Mouse (Mus musculus) liver, postnatal 0 days (tissue): Measurements from ENCODE around the gene Gm13271. TPM values are rescaled to one million over a fixed set of nuclear protein-coding genes. Genes with fewer than 3 reads are reported as not detected.
"Not testable (repeated sequence)": the region's sequence is repeated elsewhere in the genome, so short reads cannot be mapped to it uniquely, and the experiment has no call there.

Source experiments
- ATAC-seq: fragments of 200-750 bp; cut with Nextera tagmentation; 2 replicates; pipeline ENCODE4 v1.8.0; 2017; ENCODE audit warnings: mild to moderate bottlenecking, moderate library complexity
- DNase-seq: peaks from one replicate; pipeline ENCODE4 v3.0.0-alpha.2; 2016
- H3K27ac ChIP-seq: fragments of 300-500 bp; sonication (generic); 2 replicates; pipeline ENCODE4 v1.5.1; 2014; ENCODE audit warnings: antibody characterized with exemption, moderate library complexity, mild to moderate bottlenecking, low read depth
- H3K27me3 ChIP-seq: fragments of 300-500 bp; sonication (generic); 2 replicates; pipeline ENCODE4 v1.6.1; 2014; ENCODE audit warnings: low read length, control low read depth, mixed read lengths; ENCODE audit not compliant: insufficient read depth
- H3K36me3 ChIP-seq: fragments of 300-500 bp; sonication (generic); replicated peaks from 2 replicates; pipeline ENCODE4 v1.6.1; 2014; ENCODE audit warnings: mild to moderate bottlenecking, control low read depth, low read length, moderate library complexity, mixed read lengths; ENCODE audit not compliant: insufficient read depth
- H3K4me1 ChIP-seq: fragments of 300-500 bp; sonication (generic); 2 replicates; pipeline ENCODE4 v1.6.1; 2014; ENCODE audit warnings: antibody characterized with exemption, mild to moderate bottlenecking, control low read depth; ENCODE audit not compliant: insufficient read depth
- H3K4me2 ChIP-seq: fragments of 300-500 bp; sonication (generic); 2 replicates; pipeline ENCODE4 v1.6.1; 2014; ENCODE audit warnings: low read depth, mild to moderate bottlenecking, low read length, moderate library complexity, mixed read lengths
- H3K4me3 ChIP-seq: fragments of 300-500 bp; sonication (generic); 2 replicates; pipeline ENCODE4 v1.5.1; 2014; ENCODE audit warnings: low read depth, low read length
- H3K9ac ChIP-seq: fragments of 300-500 bp; sonication (generic); replicated peaks from 2 replicates; pipeline ENCODE4 v1.6.1; 2014; ENCODE audit warnings: mild to moderate bottlenecking, moderate library complexity
- H3K9me3 ChIP-seq: fragments of 300-500 bp; sonication (generic); 2 replicates; pipeline ENCODE4 v1.6.1; 2016; ENCODE audit warnings: mild to moderate bottlenecking, control low read depth, low read length, mixed read lengths
- CTCF ChIP-seq: sonication (generic); IDR thresholded peaks from 2 replicates; pipeline ENCODE4 v1.5.1; 2016; ENCODE audit warnings: antibody characterized with exemption, low read depth
- WGBS: fragments of 180-500 bp; shearing (Covaris S2); extraction: QIAGEN DNeasy Blood & Tissue Kit; methylation state at CpG from one replicate; pipeline ENCODE4 v1.1.7; 2014; ENCODE audit not compliant: insufficient replicate concordance; 5-methylcytosine and 5-hydroxymethylcytosine counted together
- polyA plus RNA-seq: library from polyadenylated mRNA; unstranded; fragments of >200 nt; fragmentation: Nextera tagmentation; extraction: Ambion mirVana; gene quantifications from 2 replicates; pipeline ENCODE4 v1.2.1, GENCODE M21; 2015

The Gm13271 gene
- polyA plus RNA-seq, 1 experiment from 2014 or later = not detected

DNA sequence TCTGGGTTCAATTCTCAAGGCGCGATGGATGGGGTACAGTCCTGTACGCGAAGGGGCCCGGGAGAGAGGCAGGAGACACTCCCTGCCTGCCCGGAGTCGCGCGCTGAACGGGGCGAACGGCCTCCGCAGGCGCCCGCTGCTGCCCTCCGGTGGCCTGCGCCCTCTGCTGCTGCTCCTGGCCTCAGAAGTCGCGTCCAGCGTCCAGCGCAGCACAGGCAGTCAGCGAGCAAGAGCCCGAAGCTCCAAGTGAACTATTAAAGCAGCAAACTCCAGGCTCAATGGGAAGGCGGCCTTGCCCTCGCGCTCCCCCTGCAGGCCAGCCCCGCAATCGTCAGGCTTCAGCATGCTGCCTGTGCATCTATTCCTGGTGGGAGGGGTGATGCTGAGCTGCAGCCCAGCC lies 5.8 kb downstream of the Gm13271 start:
- ATAC-seq, H3K27me3 ChIP-seq, H3K9me3 ChIP-seq, H3K4me1 ChIP-seq, H3K36me3 ChIP-seq, H3K9ac ChIP-seq: not testable (repeated sequence)
- 0% methylated on average over 16 of the region's 28 CpGs for WGBS
- DNase-seq = peak; percentile 73
- Histone ChIP-seq H3K27ac (peak overlapping the region; percentile 66), H3K4me3 (peak overlapping the region; percentile 39), H3K4me2 (peak overlapping the region; percentile 57)
- TF ChIP-seq CTCF = peak; percentile 69

DNA sequence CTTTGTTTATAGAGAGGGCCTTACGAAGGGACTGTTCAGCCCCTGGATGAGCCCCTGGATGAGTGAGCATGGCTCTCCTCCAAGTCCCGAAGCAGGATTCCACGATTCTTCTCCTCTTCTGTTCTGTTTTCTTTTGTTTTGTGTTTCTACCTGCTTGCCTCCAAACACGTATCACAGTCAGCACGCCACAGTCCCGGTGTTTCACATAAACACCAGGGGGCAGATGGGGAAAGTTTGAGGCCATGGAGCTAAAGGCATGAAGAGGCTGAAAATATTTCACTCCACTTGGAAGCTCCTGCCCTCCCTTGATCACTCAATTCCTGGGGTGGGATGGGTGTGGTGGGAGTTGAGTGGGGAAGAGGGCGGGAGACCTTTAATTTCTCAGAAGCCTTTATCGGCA lies 7.1 kb downstream of the Gm13271 start:
- H3K36me3 ChIP-seq, H3K27me3 ChIP-seq, H3K4me1 ChIP-seq, H3K9me3 ChIP-seq, H3K4me2 ChIP-seq, H3K4me3 ChIP-seq, H3K9ac ChIP-seq, ATAC-seq, DNase-seq, H3K27ac ChIP-seq: not testable (repeated sequence)
- 64% methylated on average over 6 of the region's 8 CpGs for WGBS

DNA sequence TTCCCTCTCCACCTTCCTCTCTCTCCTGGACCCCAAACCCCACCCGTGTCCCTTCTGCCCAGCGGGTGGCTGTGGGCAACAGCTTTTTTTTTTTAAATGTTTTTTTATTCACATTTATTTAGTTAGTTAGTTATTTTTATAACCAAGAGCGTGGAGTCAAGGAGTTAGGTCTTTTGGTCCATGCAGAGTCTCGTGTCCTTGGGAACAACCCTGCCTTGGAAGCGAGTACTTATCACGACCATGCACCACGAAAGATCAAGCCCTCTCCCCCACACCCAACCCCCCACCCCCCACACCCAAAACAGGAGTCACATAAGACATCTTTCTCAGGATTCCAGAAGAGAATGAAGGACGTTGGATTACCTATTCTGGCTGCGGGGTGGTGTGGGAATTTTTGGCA lies 7.7 kb downstream of the Gm13271 start:
- not testable (repeated sequence) for H3K27ac ChIP-seq, H3K9ac ChIP-seq, H3K4me3 ChIP-seq, H3K36me3 ChIP-seq, H3K4me2 ChIP-seq, H3K4me1 ChIP-seq, H3K27me3 ChIP-seq, H3K9me3 ChIP-seq, ATAC-seq, DNase-seq
- WGBS = 49% methylated on average over 8 of the region's 9 CpGs

DNA sequence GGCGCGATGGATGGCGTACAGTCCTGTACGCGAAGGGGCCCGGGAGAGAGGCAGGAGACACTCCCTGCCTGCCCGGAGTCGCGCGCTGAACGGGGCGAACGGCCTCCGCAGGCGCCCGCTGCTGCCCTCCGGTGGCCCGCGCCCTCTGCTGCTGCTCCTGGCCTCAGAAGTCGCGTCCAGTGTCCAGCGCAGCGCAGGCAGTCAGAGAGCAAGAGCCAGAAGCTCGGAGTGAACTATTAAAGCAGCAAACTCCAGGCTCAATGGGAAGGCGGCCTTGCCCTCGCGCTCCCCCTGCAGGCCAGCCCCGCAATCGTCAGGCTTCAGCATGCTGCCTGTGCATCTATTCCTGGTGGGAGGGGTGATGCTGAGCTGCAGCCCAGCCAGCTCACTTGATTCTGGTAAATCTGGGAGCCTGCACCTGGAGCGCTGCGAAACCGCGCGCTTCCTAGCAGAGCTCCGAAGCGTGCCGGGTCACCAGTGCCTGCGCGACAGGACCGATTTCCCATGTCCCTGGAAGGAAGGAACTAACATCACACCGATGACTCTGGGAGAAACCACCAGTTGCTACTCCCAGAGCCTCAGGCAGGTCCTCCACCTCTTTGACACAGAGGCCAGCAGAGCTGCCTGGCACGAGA lies 8.8 kb downstream of the Gm13271 start:
- H3K4me1 ChIP-seq, H3K36me3 ChIP-seq, ATAC-seq, H3K27me3 ChIP-seq, H3K9me3 ChIP-seq: not testable (repeated sequence)
- DNase-seq = peak; percentile 64
- TF ChIP-seq CTCF = peak; percentile 67
- Histone ChIP-seq H3K27ac (peak overlapping the region; percentile 51; the same call in 1 of the 2 replicates), H3K9ac (peak overlapping the region; percentile 34; the same call in 1 of the 2 replicates), H3K4me3 (peak overlapping the region; percentile 26; the same call in 1 of the 2 replicates), H3K4me2 (peak overlapping the region; percentile 51)
- 6% methylated on average over 20 of the region's 42 CpGs for WGBS

DNA sequence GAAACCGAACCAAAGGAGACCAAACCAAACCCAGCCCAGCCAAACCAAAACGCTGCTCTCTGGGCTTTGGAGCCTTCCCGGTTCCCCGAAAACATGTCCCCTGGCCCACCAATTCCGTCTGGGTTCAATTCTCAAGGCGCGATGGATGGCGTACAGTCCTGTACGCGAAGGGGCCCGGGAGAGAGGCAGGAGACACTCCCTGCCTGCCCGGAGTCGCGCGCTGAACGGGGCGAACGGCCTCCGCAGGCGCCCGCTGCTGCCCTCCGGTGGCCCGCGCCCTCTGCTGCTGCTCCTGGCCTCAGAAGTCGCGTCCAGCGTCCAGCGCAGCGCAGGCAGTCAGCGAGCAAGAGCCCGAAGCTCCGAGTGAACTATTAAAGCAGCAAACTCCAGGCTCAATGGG lies 18.9 kb downstream of the Gm13271 start, which contains the start of gene Gm13290:
TSS of gene Gm13290 (plus strand) at position 301 of the 400 bp plus-strand sequence.
- H3K4me2 ChIP-seq, H3K9me3 ChIP-seq, H3K4me1 ChIP-seq, H3K27me3 ChIP-seq, ATAC-seq, H3K4me3 ChIP-seq, DNase-seq, H3K27ac ChIP-seq, H3K9ac ChIP-seq, H3K36me3 ChIP-seq: not testable (repeated sequence)
- no CpG with 5 or more reads among the region's 32 CpGs for WGBS

DNA sequence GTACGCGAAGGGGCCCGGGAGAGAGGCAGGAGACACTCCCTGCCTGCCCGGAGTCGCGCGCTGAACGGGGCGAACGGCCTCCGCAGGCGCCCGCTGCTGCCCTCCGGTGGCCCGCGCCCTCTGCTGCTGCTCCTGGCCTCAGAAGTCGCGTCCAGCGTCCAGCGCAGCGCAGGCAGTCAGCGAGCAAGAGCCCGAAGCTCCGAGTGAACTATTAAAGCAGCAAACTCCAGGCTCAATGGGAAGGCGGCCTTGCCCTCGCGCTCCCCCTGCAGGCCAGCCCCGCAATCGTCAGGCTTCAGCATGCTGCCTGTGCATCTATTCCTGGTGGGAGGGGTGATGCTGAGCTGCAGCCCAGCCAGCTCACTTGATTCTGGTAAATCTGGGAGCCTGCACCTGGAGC lies 22.0 kb downstream of the Gm13271 start, which contains the start of gene Gm13289:
TSS of gene Gm13289 (plus strand) at position 301 of the 400 bp plus-strand sequence.
- no CpG with 5 or more reads among the region's 29 CpGs for WGBS
- H3K27me3 ChIP-seq, H3K4me1 ChIP-seq, H3K4me2 ChIP-seq, DNase-seq, H3K4me3 ChIP-seq, H3K9ac ChIP-seq, H3K36me3 ChIP-seq, H3K27ac ChIP-seq, ATAC-seq, H3K9me3 ChIP-seq: not testable (repeated sequence)

DNA sequence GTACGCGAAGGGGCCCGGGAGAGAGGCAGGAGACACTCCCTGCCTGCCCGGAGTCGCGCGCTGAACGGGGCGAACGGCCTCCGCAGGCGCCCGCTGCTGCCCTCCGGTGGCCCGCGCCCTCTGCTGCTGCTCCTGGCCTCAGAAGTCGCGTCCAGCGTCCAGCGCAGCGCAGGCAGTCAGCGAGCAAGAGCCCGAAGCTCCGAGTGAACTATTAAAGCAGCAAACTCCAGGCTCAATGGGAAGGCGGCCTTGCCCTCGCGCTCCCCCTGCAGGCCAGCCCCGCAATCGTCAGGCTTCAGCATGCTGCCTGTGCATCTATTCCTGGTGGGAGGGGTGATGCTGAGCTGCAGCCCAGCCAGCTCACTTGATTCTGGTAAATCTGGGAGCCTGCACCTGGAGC lies 24.9 kb downstream of the Gm13271 start, which contains the start of gene Gm13272:
TSS of gene Gm13272 (plus strand) at position 301 of the 400 bp plus-strand sequence.
- not testable (repeated sequence) for H3K9me3 ChIP-seq, H3K4me3 ChIP-seq, ATAC-seq, H3K4me1 ChIP-seq, H3K9ac ChIP-seq, H3K27me3 ChIP-seq, DNase-seq, H3K36me3 ChIP-seq, H3K4me2 ChIP-seq, H3K27ac ChIP-seq
- no CpG with 5 or more reads among the region's 29 CpGs for WGBS

DNA sequence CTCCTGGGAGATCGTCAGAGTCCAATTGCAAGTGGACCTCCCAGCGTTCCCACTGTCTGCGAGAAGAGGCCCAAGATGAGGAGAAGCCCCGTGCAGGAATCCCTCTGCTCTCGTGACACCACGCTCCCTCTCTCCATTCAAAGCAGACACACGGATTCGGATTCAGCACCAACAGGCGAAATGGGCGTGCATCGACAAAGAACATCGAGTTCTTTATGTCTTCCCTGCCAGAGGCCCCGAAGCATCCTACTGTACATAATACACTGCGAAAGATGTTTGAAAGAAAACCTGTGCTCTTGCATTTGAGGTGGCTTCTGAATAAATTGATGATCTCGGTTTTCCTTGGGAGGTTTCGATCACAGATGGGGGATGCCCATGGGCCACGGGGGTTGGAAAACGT lies 25.7 kb downstream of the Gm13271 start:
- H3K4me1 ChIP-seq, DNase-seq, H3K9ac ChIP-seq, H3K9me3 ChIP-seq, ATAC-seq, H3K27ac ChIP-seq, H3K4me2 ChIP-seq, H3K4me3 ChIP-seq, H3K27me3 ChIP-seq, H3K36me3 ChIP-seq: not testable (repeated sequence)
- WGBS = 47% methylated on average over 11 of the region's 18 CpGs

DNA sequence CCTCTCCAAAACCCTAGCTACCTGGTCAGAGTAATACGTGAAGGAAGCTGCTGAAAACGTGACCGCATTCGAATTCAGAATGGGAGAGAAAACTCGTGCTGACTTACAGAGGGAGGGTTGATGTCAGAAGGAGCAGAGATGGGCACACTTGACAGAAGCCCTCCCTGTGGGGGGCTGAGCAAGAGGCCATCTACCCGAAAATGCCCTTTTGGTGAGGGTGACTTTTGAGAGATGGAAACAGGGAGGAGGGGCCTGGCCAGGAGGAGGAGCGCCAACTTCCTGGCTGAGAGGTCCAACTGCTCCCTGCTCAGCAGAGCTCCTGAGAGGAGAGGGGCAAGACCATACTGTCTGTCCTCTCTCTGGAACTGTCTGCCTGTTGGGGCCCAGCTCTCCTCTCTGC lies 27.2 kb downstream of the Gm13271 start, which contains the start of gene Ifnz:
TSS of gene Ifnz (plus strand) at position 301 of the 400 bp plus-strand sequence.
- Histone ChIP-seq H3K4me3 (0 out of 2 replicates have a peak within 1 kb of the TSS, but pooled peaks have one; percentile 19), H3K27ac (peak within 1 kb of the TSS; percentile 39; the same call in 1 of the 2 replicates)
- not testable (repeated sequence) for H3K9ac ChIP-seq, DNase-seq, H3K9me3 ChIP-seq, H3K4me2 ChIP-seq, ATAC-seq, H3K36me3 ChIP-seq, H3K4me1 ChIP-seq, H3K27me3 ChIP-seq
- WGBS = 0% methylated on average over 1 of the region's 7 CpGs
